20 mouse cellular contexts compared by ENCODE assay signal in the genomic region with DNA sequence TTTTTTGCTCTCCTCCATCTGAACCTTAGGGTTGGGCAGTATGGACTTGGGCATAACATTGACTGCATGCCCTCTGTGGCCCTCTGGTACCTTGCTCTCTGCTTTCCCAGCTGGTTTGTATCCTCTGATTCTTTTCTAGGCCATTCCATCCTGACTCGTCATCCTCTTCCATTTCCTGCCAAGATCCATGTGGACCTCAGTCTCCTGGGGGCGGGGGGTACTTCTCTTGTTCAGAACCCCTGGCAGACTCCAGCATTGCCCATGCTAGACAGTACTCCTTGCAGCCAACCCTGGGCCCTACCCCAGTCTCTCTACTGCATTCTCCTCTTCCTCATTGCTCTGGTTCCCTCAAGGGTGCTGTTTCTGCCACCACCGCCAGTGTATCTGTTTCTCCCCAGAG. TPM values are rescaled to one million over a fixed set of nuclear protein-coding genes. Genes with fewer than 3 reads are reported as not detected.
DNase-seq lines count a peak whose midpoint lies in the region; ATAC-seq and TF ChIP-seq lines count a peak whose summit lies in the region.
"Had no signal": no experiment of that assay in that cellular context is flagged by ENCODE, and none has a peak within 500 bp of the region (broad histone marks: within the 10 kb centered on the region; RNA-seq: fewer than 3 reads in every experiment).

No protein-coding gene starts in this region.

- peak; percentile 78 for DNase-seq in heart, adult 11 months
- DNase-seq in heart, adult 18-20 months = no peak
- DNase-seq: adrenal gland, postnatal 14 days; cerebellum, adult 11-12 months; cerebellum, adult 9-11 months; cerebellum, postnatal 36 days; gastrocnemius, postnatal 14 days; heart, postnatal 14 days had no signal

- TF ChIP-seq POLR2A in embryonic fibroblast, embryonic 13.5 days (IDR thresholded peaks at IDR 0.05; ENCODE audit: low read depth, low read length) = no peak

- no peak for TF ChIP-seq CTCF in embryonic fibroblast, embryonic 13.5 days (IDR thresholded peaks at IDR 0.05; ENCODE audit: borderline replicate concordance, insufficient read depth, low read length)

- peak overlapping the region; percentile 82 for H3K4me3 ChIP-seq in megakaryocyte, embryonic 14.5 days (replicated peaks)
- H3K4me3 ChIP-seq in embryonic fibroblast, embryonic 13.5 days (ENCODE audit: insufficient read depth, low read length) = no peak overlapping the region
- H3K4me3 ChIP-seq in kidney, embryonic 15.5 days (replicated peaks) = no peak overlapping the region
- H3K4me3 ChIP-seq: erythroblast, embryonic 14.5 days; heart, embryonic 15.5 days; hindbrain, embryonic 15.5 days had no signal

- no peak overlapping the region for H3K4me2 ChIP-seq in kidney, embryonic 15.5 days
- H3K4me2 ChIP-seq: heart, embryonic 11.5 days; heart, embryonic 15.5 days; hindbrain, embryonic 15.5 days had no signal

- H3K27me3 ChIP-seq in megakaryocyte, embryonic 14.5 days (replicated peaks) = peaks cover 65% of the 10 kb centered on the region
- H3K27me3 ChIP-seq in kidney, embryonic 15.5 days = no peaks in the 10 kb centered on the region
- H3K27me3 ChIP-seq: hindbrain, embryonic 15.5 days had no signal

- peak overlapping the region; percentile 81 for H3K27ac ChIP-seq in embryonic fibroblast, embryonic 13.5 days (ENCODE audit: insufficient read depth, low read length)
- no peak overlapping the region for H3K27ac ChIP-seq in kidney, embryonic 15.5 days
- H3K27ac ChIP-seq: heart, embryonic 15.5 days; hindbrain, embryonic 15.5 days had no signal

- ATAC-seq in megakaryocyte, adult 5-6 weeks (ENCODE audit: poor library complexity, severe bottlenecking) = no peak
- no peak for ATAC-seq in monocyte, adult 5-6 weeks (replicated peaks; ENCODE audit: insufficient number of reproducible peaks, low FRiP score, low TSS enrichment, poor library complexity, severe bottlenecking)
- ATAC-seq in kidney, embryonic 15.5 days (replicated peaks; ENCODE audit: low FRiP score) = no peak
- ATAC-seq: forebrain, embryonic 16.5 days; intestine, embryonic 16.5 days had no signal

- H3K4me1 ChIP-seq in megakaryocyte, embryonic 14.5 days = peaks cover 81% of the 10 kb centered on the region
- peaks cover 13% of the 10 kb centered on the region for H3K4me1 ChIP-seq in embryonic fibroblast, embryonic 13.5 days (ENCODE audit: control insufficient read depth, insufficient read depth, low read length)
- H3K4me1 ChIP-seq in kidney, embryonic 15.5 days = no peaks in the 10 kb centered on the region

- 77% methylated on average over 3 of the region's 3 CpGs for WGBS in kidney, embryonic 15.5 days

- no peaks in the 10 kb centered on the region for H3K36me3 ChIP-seq in megakaryocyte, embryonic 14.5 days (replicated peaks; ENCODE audit: low read length)
- no peaks in the 10 kb centered on the region for H3K36me3 ChIP-seq in kidney, embryonic 15.5 days
- H3K36me3 ChIP-seq: heart, embryonic 15.5 days; hindbrain, embryonic 15.5 days had no signal

- no peaks in the 10 kb centered on the region for H3K9me3 ChIP-seq in megakaryocyte, embryonic 14.5 days
- H3K9me3 ChIP-seq in kidney, embryonic 15.5 days (replicated peaks) = no peaks in the 10 kb centered on the region
- H3K9me3 ChIP-seq: heart, embryonic 15.5 days; hindbrain, embryonic 15.5 days had no signal

- H3K9ac ChIP-seq in kidney, embryonic 15.5 days = no peak overlapping the region
- H3K9ac ChIP-seq: heart, embryonic 15.5 days; hindbrain, embryonic 15.5 days had no signal

RNA-seq across cellular contexts. Expression of a gene that starts 19.8 kb away (rescaled TPM):
- 10 to 100 TPM; 42.0 to 43.1 TPM for total RNA-seq in heart, adult 18-20 months (2021)
- polyA plus RNA-seq in megakaryocyte, embryonic 14.5 days (2012; ENCODE audit: insufficient read depth, low replicate concordance) = 0.03 TPM in 1 of 2 replicates, not detected in the other
- total RNA-seq in megakaryocyte, adult 5-6 weeks (2015) = not detected in 2 replicates
- not detected in 2 replicates for total RNA-seq in megakaryocyte, adult 5-6 weeks (2017)
- polyA plus RNA-seq in embryonic fibroblast, embryonic 13.5 days (2011; ENCODE audit: insufficient read length, low read depth, missing spikeins) = 1,102 and 1,873 TPM in 2 replicates
- total RNA-seq in monocyte, adult 5-6 weeks (2017) = not detected in 3 replicates
- polyA plus RNA-seq in kidney, embryonic 15.5 days (2015; fragmentation: Nextera tagmentation; extraction: Ambion mirVana) = 38.9 and 56.4 TPM in 2 replicates
- total RNA-seq: hematopoietic stem cell, adult 5-6 weeks had no signal

RNA-seq across cellular contexts. Expression of a gene that starts 36.0 kb away (rescaled TPM):
- 10 to 100 TPM; 20.9 to 21.3 TPM for total RNA-seq in heart, adult 18-20 months (2021)
- polyA plus RNA-seq in megakaryocyte, embryonic 14.5 days (2012; ENCODE audit: insufficient read depth, low replicate concordance) = 0.46 TPM in 1 of 2 replicates, not detected in the other
- total RNA-seq in megakaryocyte, adult 5-6 weeks (2015) = 0.27 and 0.80 TPM in 2 replicates
- total RNA-seq in megakaryocyte, adult 5-6 weeks (2017) = 0.16 and 0.37 TPM in 2 replicates
- 5.4 TPM in 2 replicates for polyA plus RNA-seq in embryonic fibroblast, embryonic 13.5 days (2011; ENCODE audit: insufficient read length, low read depth, missing spikeins)
- total RNA-seq in monocyte, adult 5-6 weeks (2017) = 0.43 to 1.6 TPM (median 1.3 TPM) in 3 replicates
- polyA plus RNA-seq in kidney, embryonic 15.5 days (2015; fragmentation: Nextera tagmentation; extraction: Ambion mirVana) = 13.2 and 14.3 TPM in 2 replicates

Comparison
In these comparisons a context has a peak if more than half of its experiments do, and no peak if none do; other contexts are left out.
1. RNA of a gene that starts 19.8 kb away (total RNA-seq): 42.0 to 43.1 TPM in heart, adult 18-20 months; not detected in megakaryocyte, adult 5-6 weeks and not detected in monocyte, adult 5-6 weeks; every median in the first group is over 10 times any median in the second.